Mouse (Mus musculus) neural tube, embryonic 13.5 days (tissue): ENCODE results near the gene Ogfod2. TPM values are rescaled to one million over a fixed set of nuclear protein-coding genes. Genes with fewer than 3 reads are reported as not detected.

Source experiments
- ATAC-seq: fragments of 200-750 bp; cut with Nextera tagmentation; 2 replicates; pipeline ENCODE4 v1.8.0; 2017; ENCODE audit warnings: low read depth, mild to moderate bottlenecking, moderate TSS enrichment, moderate library complexity
- H3K27ac ChIP-seq: fragments of 300-500 bp; sonication (generic); replicated peaks from 2 replicates; pipeline ENCODE4 v1.5.1; 2015; ENCODE audit warnings: moderate library complexity, mild to moderate bottlenecking, inconsistent platforms
- H3K27me3 ChIP-seq: fragments of 300-500 bp; sonication (generic); 2 replicates; pipeline ENCODE4 v1.6.1; 2015; ENCODE audit warnings: mild to moderate bottlenecking, inconsistent platforms
- H3K36me3 ChIP-seq: fragments of 300-500 bp; sonication (generic); 2 replicates; pipeline ENCODE4 v1.6.1; 2015; ENCODE audit warnings: mild to moderate bottlenecking, inconsistent platforms
- H3K4me1 ChIP-seq: fragments of 300-500 bp; sonication (generic); replicated peaks from 2 replicates; pipeline ENCODE4 v1.6.1; 2015; ENCODE audit warnings: inconsistent platforms
- H3K4me2 ChIP-seq: fragments of 300-500 bp; sonication (generic); 2 replicates; pipeline ENCODE4 v1.6.1; 2015; ENCODE audit warnings: inconsistent platforms, mild to moderate bottlenecking, moderate library complexity
- H3K4me3 ChIP-seq: fragments of 300-500 bp; sonication (generic); 2 replicates; pipeline ENCODE4 v1.5.1; 2015; ENCODE audit warnings: mild to moderate bottlenecking, inconsistent platforms
- H3K9ac ChIP-seq: fragments of 300-500 bp; sonication (generic); 2 replicates; pipeline ENCODE4 v1.6.1; 2015; ENCODE audit warnings: moderate library complexity, mild to moderate bottlenecking, inconsistent platforms
- H3K9me3 ChIP-seq: fragments of 300-500 bp; sonication (generic); 2 replicates; pipeline ENCODE4 v1.6.1; 2016; ENCODE audit warnings: inconsistent platforms
- WGBS: fragments of 180-500 bp; shearing (Covaris S2); methylation state at CpG from one replicate; pipeline ENCODE4 v1.1.7; 2015; 5-methylcytosine and 5-hydroxymethylcytosine counted together
- polyA plus RNA-seq: library from polyadenylated mRNA; unstranded; fragments of >200 nt; fragmentation: Nextera tagmentation; extraction: Ambion mirVana; gene quantifications from 2 replicates; pipeline ENCODE4 v1.2.1, GENCODE M21; 2015

Ogfod2 gene
- polyA plus RNA-seq: 34.1 TPM in 2 replicates

GRCm38 (mm10) chr5:124111742-124112497 lies at the start of gene Ogfod2:
Gene Ogfod2, plus strand, starts transcription at chr5:124112297.
- WGBS: under 1% methylated on average over 66 of the region's 66 CpGs
- H3K27me3 ChIP-seq: no peaks in the 10 kb centered on the region

GRCm38 (mm10) chr5:124069657-124070056 lies 42.4 kb upstream of the Ogfod2 start:
- peaks cover 11% of the 10 kb centered on the region for H3K4me1 ChIP-seq
- H3K4me3 ChIP-seq: no peak overlapping the region
- H3K27me3 ChIP-seq: no peaks in the 10 kb centered on the region
- H3K9ac ChIP-seq: no peak overlapping the region
- H3K27ac ChIP-seq: no peak overlapping the region
- H3K4me2 ChIP-seq: no peak overlapping the region
- no peaks in the 10 kb centered on the region for H3K9me3 ChIP-seq
- 80% methylated on average over 3 of the region's 3 CpGs for WGBS
- 0 out of 2 replicates have a peak, but pooled peaks cover 6% of the 10 kb centered on the region for H3K36me3 ChIP-seq
- ATAC-seq: no peak

More at GRCm38 (mm10) chr5:124111742-124112497, at the start of gene Ogfod2:
- no peaks in the 10 kb centered on the region for H3K9me3 ChIP-seq
- H3K9ac ChIP-seq: peak within 1 kb of the TSS; percentile 75
- peak within 1 kb of the TSS; percentile 76 for H3K4me2 ChIP-seq
- ATAC-seq: peak; percentile 96
- peak within 1 kb of the TSS; percentile 92 for H3K27ac ChIP-seq
- peaks cover 41% of the 10 kb centered on the region for H3K4me1 ChIP-seq
- peaks cover 8% of the 10 kb centered on the region; the same call in 1 of the 2 replicates for H3K36me3 ChIP-seq
- H3K4me3 ChIP-seq: peak within 1 kb of the TSS; percentile 59

GRCm38 (mm10) chr5:124073682-124074081 lies 38.4 kb upstream of the Ogfod2 start:
- no peaks in the 10 kb centered on the region for H3K9me3 ChIP-seq
- no peaks in the 10 kb centered on the region for H3K36me3 ChIP-seq
- 63% methylated on average over 9 of the region's 9 CpGs for WGBS
- no peak for ATAC-seq
- H3K4me1 ChIP-seq: peaks cover 32% of the 10 kb centered on the region
- no peak overlapping the region for H3K27ac ChIP-seq
- H3K9ac ChIP-seq: no peak overlapping the region
- H3K4me3 ChIP-seq: no peak overlapping the region
- H3K27me3 ChIP-seq: peaks cover 3% of the 10 kb centered on the region; the same call in 1 of the 2 replicates
- no peak overlapping the region for H3K4me2 ChIP-seq

- WGBS: 67% methylated on average over 10 of the region's 10 CpGs
- Histone ChIP-seq H3K9me3 (no peaks in the 10 kb centered on the region), H3K27ac (no peak overlapping the region), H3K4me1 (peaks cover 43% of the 10 kb centered on the region), H3K4me3 (no peak overlapping the region), H3K4me2 (no peak overlapping the region), H3K27me3 (peaks cover 3% of the 10 kb centered on the region; the same call in 1 of the 2 replicates), H3K36me3 (no peaks in the 10 kb centered on the region), H3K9ac (no peak overlapping the region)
- ATAC-seq: no peak
Measured at GRCm38 (mm10) chr5:124074845-124075307, 37.2 kb upstream of the Ogfod2 start.

- Histone ChIP-seq H3K9ac (no peak overlapping the region), H3K36me3 (no peaks in the 10 kb centered on the region), H3K4me3 (no peak overlapping the region), H3K4me2 (no peak overlapping the region), H3K9me3 (no peaks in the 10 kb centered on the region), H3K4me1 (peaks cover 47% of the 10 kb centered on the region), H3K27ac (no peak overlapping the region), H3K27me3 (peaks cover 3% of the 10 kb centered on the region; the same call in 1 of the 2 replicates)
- 73% methylated on average over 9 of the region's 9 CpGs for WGBS
- no peak for ATAC-seq
Measured at GRCm38 (mm10) chr5:124075716-124076115, 36.4 kb upstream of the Ogfod2 start.

- peaks cover 47% of the 10 kb centered on the region for H3K4me1 ChIP-seq
- ATAC-seq: no peak
- no peak overlapping the region for H3K4me3 ChIP-seq
- no peak overlapping the region for H3K27ac ChIP-seq
- peaks cover 3% of the 10 kb centered on the region; the same call in 1 of the 2 replicates for H3K27me3 ChIP-seq
- H3K9me3 ChIP-seq: no peaks in the 10 kb centered on the region
- 54% methylated on average over 9 of the region's 9 CpGs for WGBS
- no peak overlapping the region for H3K9ac ChIP-seq
- H3K36me3 ChIP-seq: no peaks in the 10 kb centered on the region
- no peak overlapping the region for H3K4me2 ChIP-seq
Measured at GRCm38 (mm10) chr5:124076559-124076958, 35.5 kb upstream of the Ogfod2 start.

- WGBS: 84% methylated on average over 13 of the region's 13 CpGs
- H3K4me3 ChIP-seq: no peak overlapping the region
- no peaks in the 10 kb centered on the region for H3K36me3 ChIP-seq
- no peak overlapping the region for H3K4me2 ChIP-seq
- peaks cover 42% of the 10 kb centered on the region for H3K4me1 ChIP-seq
- H3K27ac ChIP-seq: no peak overlapping the region
- H3K9ac ChIP-seq: no peak overlapping the region
- no peak for ATAC-seq
- no peaks in the 10 kb centered on the region for H3K9me3 ChIP-seq
- peaks cover 3% of the 10 kb centered on the region; the same call in 1 of the 2 replicates for H3K27me3 ChIP-seq
Measured at GRCm38 (mm10) chr5:124077241-124077640, 34.9 kb upstream of the Ogfod2 start.

GRCm38 (mm10) chr5:124077856-124078460 lies 34.1 kb upstream of the Ogfod2 start:
- H3K9me3 ChIP-seq: no peaks in the 10 kb centered on the region
- 64% methylated on average over 6 of the region's 6 CpGs for WGBS
- no peak overlapping the region for H3K4me2 ChIP-seq

GRCm38 (mm10) chr5:124078794-124079416 lies 33.2 kb upstream of the Ogfod2 start:
- no peaks in the 10 kb centered on the region for H3K36me3 ChIP-seq
- peak overlapping the region; percentile 80 for H3K27ac ChIP-seq
- no peak overlapping the region for H3K9ac ChIP-seq
- H3K9me3 ChIP-seq: no peaks in the 10 kb centered on the region
- H3K4me3 ChIP-seq: no peak overlapping the region
- WGBS: 56% methylated on average over 9 of the region's 9 CpGs
- H3K27me3 ChIP-seq: peaks cover 3% of the 10 kb centered on the region; the same call in 1 of the 2 replicates
- peak; percentile 89 for ATAC-seq
- no peak overlapping the region for H3K4me2 ChIP-seq
- H3K4me1 ChIP-seq: peaks cover 36% of the 10 kb centered on the region

More at GRCm38 (mm10) chr5:124077856-124078460, 34.1 kb upstream of the Ogfod2 start:
- H3K4me3 ChIP-seq: no peak overlapping the region
- peak overlapping the region; percentile 80; the same call in 1 of the 2 replicates for H3K27ac ChIP-seq
- peaks cover 42% of the 10 kb centered on the region for H3K4me1 ChIP-seq
- H3K9ac ChIP-seq: no peak overlapping the region
- no peaks in the 10 kb centered on the region for H3K36me3 ChIP-seq
- ATAC-seq: no peak
- peaks cover 3% of the 10 kb centered on the region; the same call in 1 of the 2 replicates for H3K27me3 ChIP-seq

GRCm38 (mm10) chr5:124079880-124080279 lies 32.2 kb upstream of the Ogfod2 start:
- Histone ChIP-seq H3K27me3 (peaks cover 3% of the 10 kb centered on the region; the same call in 1 of the 2 replicates), H3K36me3 (no peaks in the 10 kb centered on the region), H3K4me1 (peaks cover 39% of the 10 kb centered on the region), H3K27ac (no peak overlapping the region), H3K9me3 (no peaks in the 10 kb centered on the region), H3K4me3 (no peak overlapping the region), H3K4me2 (no peak overlapping the region), H3K9ac (no peak overlapping the region; the same call in 1 of the 2 replicates)
- WGBS: 94% methylated on average over 17 of the region's 17 CpGs
- no peak for ATAC-seq

GRCm38 (mm10) chr5:124082447-124082846 lies 29.6 kb upstream of the Ogfod2 start:
- peaks cover 33% of the 10 kb centered on the region for H3K4me1 ChIP-seq
- H3K27me3 ChIP-seq: peaks cover 8% of the 10 kb centered on the region; the same call in 1 of the 2 replicates
- no peak for ATAC-seq
- no peak overlapping the region for H3K4me3 ChIP-seq
- H3K36me3 ChIP-seq: no peaks in the 10 kb centered on the region
- no peak overlapping the region for H3K9ac ChIP-seq
- 92% methylated on average over 10 of the region's 10 CpGs for WGBS
- no peak overlapping the region for H3K27ac ChIP-seq
- H3K4me2 ChIP-seq: no peak overlapping the region
- H3K9me3 ChIP-seq: no peaks in the 10 kb centered on the region
